Mouse (Mus musculus): ENCODE measurements at regions not wholly inside any gene's neighbourhood (a gene's known extent, or its start where the extent isn't known, plus 50 kb on each side); places are given as distances from the start of the nearest gene placed in this dataset.
A peak's percentile ranks its signal among the peaks of the same experiment; 100 is the strongest.

GRCm38 (mm10) chr13:107681719-107682118, 362.5 kb upstream of the Smim15 start:
- Histone ChIP-seq H3K9me3 (replicated peaks) (no peaks in the 10 kb centered on the region), H3K4me3 (replicated peaks) (no peak overlapping the region), H3K9ac (no peak overlapping the region), H3K4me1 (peaks cover 5% of the 10 kb centered on the region), H3K4me2 (replicated peaks) (no peak overlapping the region), H3K27me3 (no peaks in the 10 kb centered on the region; the same call in 1 of the 2 replicates), H3K36me3 (no peaks in the 10 kb centered on the region), H3K27ac (replicated peaks) (no peak overlapping the region)
- WGBS, result 74% methylated on average over 5 of the region's 5 CpGs
- ATAC-seq (ENCODE audit: insufficient number of reproducible peaks, low FRiP score, low TSS enrichment, low read depth), result no peak

- Histone ChIP-seq H3K9ac (no peak overlapping the region), H3K27ac (replicated peaks) (no peak overlapping the region), H3K4me1 (peaks cover 17% of the 10 kb centered on the region), H3K27me3 (no peaks in the 10 kb centered on the region; the same call in 1 of the 2 replicates), H3K9me3 (replicated peaks) (no peaks in the 10 kb centered on the region), H3K36me3 (no peaks in the 10 kb centered on the region), H3K4me3 (replicated peaks) (no peak overlapping the region), H3K4me2 (replicated peaks) (no peak overlapping the region)
- no peak for ATAC-seq (ENCODE audit: insufficient number of reproducible peaks, low FRiP score, low TSS enrichment, low read depth)
These were observed 365.4 kb upstream of the Smim15 start for GRCm38 (mm10) chr13:107678860-107679259.

- no peak for ATAC-seq (ENCODE audit: insufficient number of reproducible peaks, low FRiP score, low TSS enrichment, low read depth)
These were observed 367.2 kb upstream of the Smim15 start for GRCm38 (mm10) chr13:107677091-107677470.

GRCm38 (mm10) chr13:107676310-107677090, 367.7 kb upstream of the Smim15 start:
- Histone ChIP-seq H3K9ac (no peak overlapping the region), H3K4me1 (peaks cover 17% of the 10 kb centered on the region), H3K27ac (replicated peaks) (peak overlapping the region; percentile 69), H3K36me3 (no peaks in the 10 kb centered on the region), H3K9me3 (replicated peaks) (no peaks in the 10 kb centered on the region), H3K4me3 (replicated peaks) (no peak overlapping the region), H3K27me3 (no peaks in the 10 kb centered on the region; the same call in 1 of the 2 replicates), H3K4me2 (replicated peaks) (peak overlapping the region; percentile 27)
- 13% methylated on average over 9 of the region's 9 CpGs for WGBS
- peak; percentile 69 for ATAC-seq (ENCODE audit: insufficient number of reproducible peaks, low FRiP score, low TSS enrichment, low read depth)

More at GRCm38 (mm10) chr13:107677091-107677470, 367.2 kb upstream of the Smim15 start:
- Histone ChIP-seq H3K4me3 (replicated peaks) (no peak overlapping the region), H3K9ac (no peak overlapping the region), H3K36me3 (no peaks in the 10 kb centered on the region), H3K4me1 (peaks cover 17% of the 10 kb centered on the region), H3K4me2 (replicated peaks) (peak overlapping the region; percentile 27), H3K27ac (replicated peaks) (peak overlapping the region; percentile 69), H3K9me3 (replicated peaks) (no peaks in the 10 kb centered on the region), H3K27me3 (no peaks in the 10 kb centered on the region; the same call in 1 of the 2 replicates)
- 51% methylated on average over 8 of the region's 8 CpGs for WGBS

- H3K9ac ChIP-seq, result no peak overlapping the region
- H3K27ac ChIP-seq (replicated peaks), result no peak overlapping the region
- H3K9me3 ChIP-seq (replicated peaks), result no peaks in the 10 kb centered on the region
- no peaks in the 10 kb centered on the region for H3K27me3 ChIP-seq
- H3K4me2 ChIP-seq (replicated peaks), result no peak overlapping the region
- WGBS, result 76% methylated on average over 5 of the region's 5 CpGs
- peaks cover 16% of the 10 kb centered on the region for H3K4me1 ChIP-seq
- no peaks in the 10 kb centered on the region for H3K36me3 ChIP-seq
- no peak overlapping the region for H3K4me3 ChIP-seq (replicated peaks)
- ATAC-seq (ENCODE audit: insufficient number of reproducible peaks, low FRiP score, low TSS enrichment, low read depth), result no peak
These were observed 372.1 kb upstream of the Smim15 start for GRCm38 (mm10) chr13:107672166-107672565.

- H3K27me3 ChIP-seq, result peaks cover 5% of the 10 kb centered on the region; the same call in 1 of the 2 replicates
- H3K4me3 ChIP-seq (replicated peaks), result no peak overlapping the region
- no peaks in the 10 kb centered on the region for H3K36me3 ChIP-seq
- H3K9me3 ChIP-seq (replicated peaks), result no peaks in the 10 kb centered on the region
- H3K27ac ChIP-seq (replicated peaks), result no peak overlapping the region
- ATAC-seq (ENCODE audit: insufficient number of reproducible peaks, low FRiP score, low TSS enrichment, low read depth), result no peak
- H3K9ac ChIP-seq, result no peak overlapping the region
- 0 out of 2 replicates have a peak, but pooled peaks cover 3% of the 10 kb centered on the region for H3K4me1 ChIP-seq
- no peak overlapping the region for H3K4me2 ChIP-seq (replicated peaks)
- 68% methylated on average over 4 of the region's 5 CpGs for WGBS
These were observed 375.7 kb upstream of the Smim15 start for GRCm38 (mm10) chr13:107668509-107668908.

GRCm38 (mm10) chr13:107665775-107666174, 378.5 kb upstream of the Smim15 start:
- 70% methylated on average over 6 of the region's 6 CpGs for WGBS

GRCm38 (mm10) chr13:107664197-107664596, 380.0 kb upstream of the Smim15 start:
- no peaks in the 10 kb centered on the region for H3K9me3 ChIP-seq (replicated peaks)
- peaks cover 6% of the 10 kb centered on the region; the same call in 1 of the 2 replicates for H3K27me3 ChIP-seq
- WGBS, result 51% methylated on average over 8 of the region's 8 CpGs
- ATAC-seq (ENCODE audit: insufficient number of reproducible peaks, low FRiP score, low TSS enrichment, low read depth), result no peak
- H3K4me3 ChIP-seq (replicated peaks), result no peak overlapping the region
- H3K4me2 ChIP-seq (replicated peaks), result no peak overlapping the region
- H3K4me1 ChIP-seq, result 0 out of 2 replicates have a peak, but pooled peaks cover 3% of the 10 kb centered on the region
- no peaks in the 10 kb centered on the region for H3K36me3 ChIP-seq
- H3K9ac ChIP-seq, result no peak overlapping the region
- H3K27ac ChIP-seq (replicated peaks), result no peak overlapping the region

More at GRCm38 (mm10) chr13:107665775-107666174, 378.5 kb upstream of the Smim15 start:
- Histone ChIP-seq H3K4me3 (replicated peaks) (no peak overlapping the region), H3K4me2 (replicated peaks) (no peak overlapping the region), H3K4me1 (0 out of 2 replicates have a peak, but pooled peaks cover 3% of the 10 kb centered on the region), H3K27ac (replicated peaks) (no peak overlapping the region), H3K36me3 (no peaks in the 10 kb centered on the region), H3K9me3 (replicated peaks) (no peaks in the 10 kb centered on the region), H3K9ac (no peak overlapping the region), H3K27me3 (peaks cover 6% of the 10 kb centered on the region; the same call in 1 of the 2 replicates)
- no peak for ATAC-seq (ENCODE audit: insufficient number of reproducible peaks, low FRiP score, low TSS enrichment, low read depth)

GRCm38 (mm10) chr13:107663745-107664144, 380.5 kb upstream of the Smim15 start:
- Histone ChIP-seq H3K27me3 (peaks cover 6% of the 10 kb centered on the region; the same call in 1 of the 2 replicates), H3K9me3 (replicated peaks) (no peaks in the 10 kb centered on the region), H3K4me2 (replicated peaks) (no peak overlapping the region), H3K27ac (replicated peaks) (no peak overlapping the region), H3K36me3 (no peaks in the 10 kb centered on the region), H3K4me1 (0 out of 2 replicates have a peak, but pooled peaks cover 3% of the 10 kb centered on the region), H3K4me3 (replicated peaks) (no peak overlapping the region), H3K9ac (no peak overlapping the region)
- ATAC-seq (ENCODE audit: insufficient number of reproducible peaks, low FRiP score, low TSS enrichment, low read depth), result no peak
- WGBS, result 35% methylated on average over 12 of the region's 12 CpGs

- Histone ChIP-seq H3K27me3 (peaks cover 6% of the 10 kb centered on the region; the same call in 1 of the 2 replicates), H3K4me2 (replicated peaks) (no peak overlapping the region), H3K9ac (no peak overlapping the region), H3K4me3 (replicated peaks) (no peak overlapping the region), H3K4me1 (0 out of 2 replicates have a peak, but pooled peaks cover 3% of the 10 kb centered on the region), H3K27ac (replicated peaks) (no peak overlapping the region), H3K36me3 (no peaks in the 10 kb centered on the region), H3K9me3 (replicated peaks) (no peaks in the 10 kb centered on the region)
- no peak for ATAC-seq (ENCODE audit: insufficient number of reproducible peaks, low FRiP score, low TSS enrichment, low read depth)
- 34% methylated on average over 5 of the region's 5 CpGs for WGBS
These were observed 382.8 kb upstream of the Smim15 start for GRCm38 (mm10) chr13:107661414-107661813.

GRCm38 (mm10) chr13:107645865-107646645, 398.2 kb upstream of the Smim15 start:
- Histone ChIP-seq H3K27me3 (peaks cover 18% of the 10 kb centered on the region), H3K4me1 (peaks cover 18% of the 10 kb centered on the region), H3K9ac (no peak overlapping the region), H3K4me2 (replicated peaks) (peak overlapping the region; percentile 72), H3K36me3 (no peaks in the 10 kb centered on the region), H3K9me3 (replicated peaks) (no peaks in the 10 kb centered on the region), H3K27ac (replicated peaks) (no peak overlapping the region), H3K4me3 (replicated peaks) (peak overlapping the region; percentile 42)
- 4% methylated on average over 27 of the region's 27 CpGs for WGBS
- ATAC-seq (ENCODE audit: insufficient number of reproducible peaks, low FRiP score, low TSS enrichment, low read depth), result no peak
